Mouse (Mus musculus) liver (tissue): ENCODE measurements around the gene Sirt7.
A peak's percentile ranks its signal among the peaks of the same experiment; 100 is the strongest.

Experiments used
- DNase-seq: peaks from one replicate; pipeline ENCODE4 v3.0.0-alpha.2; 2020; ENCODE audit warnings: mixed read lengths

Gene Sirt7

GRCm38 (mm10) chr11:120581490-120582267, 43.4 kb downstream of the Sirt7 start, which contains the start of gene Arhgdia:
TSS of gene Arhgdia (minus strand) at chr11:120581624.
- DNase-seq = peak; percentile 89

DNA sequence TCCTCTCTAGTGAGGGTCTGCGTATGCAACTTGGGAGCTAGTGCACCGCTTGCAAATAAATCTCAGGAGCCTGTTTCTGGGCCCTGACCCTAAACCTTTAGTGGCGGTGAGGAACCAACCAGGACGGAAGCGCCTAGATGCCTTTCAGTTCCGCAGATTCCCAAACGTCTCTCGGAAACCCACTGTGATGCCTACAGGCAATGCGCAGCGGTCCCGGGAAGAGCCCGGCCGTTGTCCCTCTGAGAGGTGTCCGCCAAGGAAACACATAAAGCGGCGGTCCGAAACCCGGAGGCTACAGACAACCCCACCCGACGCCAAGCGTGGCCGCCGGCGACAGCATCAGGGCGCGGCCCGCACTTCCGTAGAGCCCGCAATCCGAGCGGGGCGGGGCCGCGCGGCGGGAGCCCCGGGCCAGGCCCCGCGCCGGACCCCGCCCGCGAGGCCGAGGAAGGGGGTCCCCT, 44.1 kb downstream of the Sirt7 start:
- peak; percentile 71 for DNase-seq

- peak; percentile 46 for DNase-seq
These were observed 44.9 kb downstream of the Sirt7 start for GRCm38 (mm10) chr11:120580190-120580589.

- DNase-seq = peak; percentile 82
These were observed 45.5 kb downstream of the Sirt7 start for GRCm38 (mm10) chr11:120579316-120580107.

DNA sequence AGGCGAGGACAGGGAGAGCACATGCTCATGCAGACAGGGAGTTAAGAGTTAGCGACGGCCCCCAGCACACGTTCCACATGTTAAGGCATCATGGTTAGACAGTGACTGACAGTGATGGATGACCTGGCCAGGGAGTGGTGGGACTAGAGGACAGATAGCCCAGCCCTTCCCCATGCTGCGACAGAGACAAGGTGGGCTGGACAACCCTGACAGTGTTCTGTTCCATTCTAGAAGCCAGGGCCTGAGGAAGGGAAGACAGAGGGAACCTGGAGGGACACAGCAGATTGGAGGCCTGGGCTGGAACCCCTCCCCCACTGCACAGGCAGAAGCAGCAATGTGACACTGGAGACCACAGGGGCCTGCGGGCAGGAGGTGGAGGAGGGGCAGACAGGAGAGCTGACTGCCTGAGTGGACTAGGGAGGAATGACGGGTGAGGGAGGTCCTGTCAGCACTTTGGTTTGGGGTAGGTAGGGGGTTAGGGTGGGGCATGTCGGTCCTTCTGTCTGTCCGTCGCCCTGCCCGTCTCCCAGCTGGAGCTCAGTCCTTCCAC, 46.3 kb downstream of the Sirt7 start:
- DNase-seq = peak; percentile 15

DNA sequence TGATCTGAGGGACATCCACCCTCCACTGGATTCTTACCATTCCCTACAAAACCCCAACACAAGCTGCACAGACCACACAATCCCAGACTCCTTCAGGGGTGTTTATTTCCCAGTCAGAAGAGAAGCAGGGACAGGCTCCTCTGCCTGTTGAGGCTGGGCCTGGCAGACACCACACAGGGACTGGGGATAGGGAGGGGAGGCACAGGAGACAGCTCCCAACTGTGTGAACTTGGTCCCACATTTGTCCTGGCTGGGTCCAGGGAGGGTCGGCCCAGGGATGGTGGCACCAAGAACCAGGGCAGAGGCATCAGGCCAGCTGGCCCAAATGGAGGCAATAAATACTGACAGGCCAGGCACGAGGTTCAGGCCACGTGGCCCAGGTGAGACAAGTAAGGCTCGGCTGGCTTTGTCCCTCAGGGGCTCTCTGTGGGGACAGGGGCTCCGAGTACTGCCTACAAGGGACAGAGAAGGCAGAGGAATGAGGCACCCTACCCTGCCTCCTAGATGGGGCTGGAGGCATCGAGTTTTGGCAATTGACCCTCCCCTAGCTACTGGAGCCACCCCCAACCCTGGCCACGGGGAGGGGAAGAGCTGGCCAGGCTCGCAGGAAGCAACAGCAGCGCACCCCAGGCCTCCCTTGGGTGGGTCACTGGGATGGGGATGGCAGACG, 46.9 kb downstream of the Sirt7 start:
- no peak for DNase-seq

GRCm38 (mm10) chr11:120577211-120578023, 47.6 kb downstream of the Sirt7 start:
- DNase-seq = no peak

- DNase-seq = peak; percentile 40
These were observed 48.6 kb downstream of the Sirt7 start for GRCm38 (mm10) chr11:120576365-120576981.

GRCm38 (mm10) chr11:120575940-120576339, 49.1 kb downstream of the Sirt7 start:
- no peak for DNase-seq

DNA sequence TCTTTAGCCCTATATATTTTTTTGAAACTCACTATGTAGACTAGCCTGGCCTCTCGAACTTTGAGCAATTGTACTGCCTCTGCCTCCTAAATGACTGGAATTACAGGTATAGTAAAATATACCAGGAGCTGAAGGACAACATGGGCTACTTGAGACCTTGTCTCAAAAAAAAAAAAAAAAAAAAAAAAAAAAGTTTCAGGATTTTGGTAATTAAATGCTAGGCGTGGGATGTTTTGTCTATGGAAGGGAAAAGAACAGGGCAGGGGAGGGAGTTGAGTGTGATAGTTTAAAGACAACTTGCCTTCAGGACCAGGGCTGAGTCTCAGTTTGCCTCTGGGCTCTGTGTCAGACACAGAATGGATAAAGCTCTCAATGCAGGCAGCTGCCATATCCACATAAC, 50.0 kb downstream of the Sirt7 start:
- no peak for DNase-seq

DNA sequence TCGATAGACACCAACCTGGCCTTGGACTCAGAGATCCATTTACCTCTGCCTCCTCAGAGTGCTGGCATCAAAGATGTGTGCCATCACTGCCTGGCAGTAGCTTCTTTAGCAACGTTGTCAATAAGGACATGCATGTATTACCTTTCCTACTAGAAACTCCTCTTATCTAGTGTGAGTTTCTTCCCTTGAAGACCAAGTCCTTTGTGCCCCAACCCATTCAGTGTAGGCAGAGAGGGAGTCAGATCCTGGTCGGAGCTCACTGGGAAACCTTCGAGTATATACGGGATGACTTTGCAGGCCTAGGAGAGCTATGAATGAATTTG, 50.8 kb downstream of the Sirt7 start:
- DNase-seq = no peak

- peak; percentile 36 for DNase-seq
These were observed 51.3 kb downstream of the Sirt7 start for GRCm38 (mm10) chr11:120573585-120574277.

GRCm38 (mm10) chr11:120572752-120573584, 52.1 kb downstream of the Sirt7 start, which contains the start of gene P4hb:
TSS of gene P4hb (minus strand) at chr11:120573253.
- DNase-seq = peak; percentile 99

DNA sequence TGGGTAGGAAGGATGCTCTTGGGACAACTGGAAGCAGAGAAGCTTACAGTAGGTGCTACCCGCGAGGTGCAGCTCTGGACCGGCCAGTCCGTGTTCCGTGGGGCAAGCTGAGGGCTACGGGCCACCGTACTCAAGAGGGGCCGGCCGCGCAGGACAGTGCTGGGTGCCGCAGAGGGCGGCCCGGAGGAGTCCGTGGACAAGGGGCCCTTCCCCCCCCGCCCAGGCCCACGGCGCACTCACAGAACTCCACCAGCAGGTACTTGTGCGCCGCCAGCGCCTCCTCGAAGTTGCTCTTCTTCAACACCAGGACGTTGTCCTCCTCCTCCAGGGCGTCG, 52.7 kb downstream of the Sirt7 start:
- DNase-seq = no peak

DNA sequence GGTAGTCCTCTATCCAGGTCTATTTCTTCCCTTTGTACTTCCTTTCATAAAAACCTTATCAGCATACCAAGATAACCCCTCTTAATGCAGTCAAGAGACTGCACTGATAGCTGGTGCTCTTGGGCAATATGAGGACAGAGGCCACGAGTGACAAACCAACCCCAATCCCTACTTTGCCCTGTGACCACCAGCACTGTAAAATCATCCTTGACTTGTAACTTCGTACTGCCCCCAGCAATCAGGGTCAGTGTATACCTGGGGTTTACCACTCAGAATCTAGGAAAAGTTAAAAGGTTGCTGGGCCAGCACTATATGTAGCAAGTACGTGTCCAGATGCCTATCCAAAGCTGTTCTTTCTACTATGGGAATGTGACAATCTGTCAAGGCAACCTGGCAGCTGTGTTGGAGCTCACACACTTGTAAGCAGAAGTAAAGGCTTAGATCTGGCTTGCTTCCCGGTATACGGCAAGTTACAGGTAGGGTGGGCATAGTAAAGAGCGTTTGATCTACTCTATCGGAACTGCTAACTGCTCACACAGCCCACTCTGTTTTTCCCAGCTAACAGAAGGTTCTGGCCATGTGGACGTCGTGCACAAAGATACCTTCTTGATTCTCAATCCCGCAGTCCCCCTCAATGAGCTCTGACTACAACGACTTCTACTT, 53.2 kb downstream of the Sirt7 start:
- DNase-seq = no peak

- peak; percentile 46 for DNase-seq
These were observed 53.9 kb downstream of the Sirt7 start for GRCm38 (mm10) chr11:120571122-120571521.
